ENCODE assay signal across 8 mouse cellular contexts in the genomic region with DNA sequence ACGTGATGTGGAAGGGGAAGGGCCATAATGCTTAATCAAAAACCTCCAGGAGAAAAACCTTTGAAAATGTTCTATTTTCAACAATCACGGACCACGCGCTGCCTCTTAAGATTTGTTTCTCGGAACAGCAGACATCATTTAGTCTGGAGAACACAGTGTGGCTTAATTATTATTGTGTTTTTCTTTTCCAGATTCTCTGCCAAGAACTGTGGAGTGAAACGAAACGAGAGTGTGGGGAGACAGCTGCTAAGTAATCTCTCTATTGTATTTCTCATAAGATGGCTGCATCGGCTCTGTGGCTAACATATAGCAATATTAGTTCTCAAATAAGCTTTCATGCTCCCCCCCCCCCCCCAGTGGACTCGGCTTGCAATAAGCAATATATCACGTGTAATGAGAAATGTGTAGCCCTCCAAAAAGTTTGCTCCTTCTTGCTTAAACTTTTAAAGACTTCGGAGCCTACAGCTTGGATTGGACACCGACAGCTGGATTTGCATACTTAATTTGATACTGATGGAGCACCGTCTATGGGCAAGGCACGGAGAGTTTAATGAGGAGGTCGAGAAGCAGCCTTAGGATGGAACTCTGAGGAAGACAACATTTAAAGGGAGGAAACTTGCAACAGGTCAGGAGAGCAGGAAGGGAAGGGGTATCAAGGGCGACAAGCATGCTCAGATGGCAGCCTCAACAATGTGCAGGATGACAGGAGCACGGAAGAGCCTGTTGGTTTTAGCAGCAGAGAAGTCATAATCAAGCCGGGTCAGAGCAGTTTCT.
DNase-seq lines count a peak whose midpoint lies in the region; ATAC-seq and TF ChIP-seq lines count a peak whose summit lies in the region.

No protein-coding gene starts in this region.

- 51% methylated on average over 18 of the region's 18 CpGs for WGBS in kidney, embryonic 14.5 days
- 33% methylated on average over 18 of the region's 18 CpGs for WGBS in embryonic facial prominence, embryonic 15.5 days
- 24% methylated on average over 18 of the region's 18 CpGs for WGBS in hindbrain, postnatal 0 days
- 64% methylated on average over 18 of the region's 18 CpGs for WGBS in neural tube, embryonic 12.5 days
- 76% methylated on average over 18 of the region's 18 CpGs for WGBS in liver, postnatal 0 days (ENCODE audit: insufficient replicate concordance)

- no peak overlapping the region; the same call in 1 of the 2 replicates for H3K4me2 ChIP-seq in kidney, embryonic 14.5 days (replicated peaks; ENCODE audit: low read depth, low read length)
- H3K4me2 ChIP-seq in embryonic facial prominence, embryonic 15.5 days (replicated peaks): peak overlapping the region; percentile 34
- peak overlapping the region; percentile 36 for H3K4me2 ChIP-seq in hindbrain, postnatal 0 days (ENCODE audit: low read depth, low read length)
- peak overlapping the region; percentile 42 for H3K4me2 ChIP-seq in neural tube, embryonic 12.5 days (replicated peaks)
- no peak overlapping the region for H3K4me2 ChIP-seq in liver, postnatal 0 days (ENCODE audit: low read depth, low read length)

- H3K9me3 ChIP-seq in kidney, embryonic 14.5 days (ENCODE audit: control insufficient read depth, low read length): no peaks in the 10 kb centered on the region
- no peaks in the 10 kb centered on the region for H3K9me3 ChIP-seq in embryonic facial prominence, embryonic 15.5 days (replicated peaks)
- H3K9me3 ChIP-seq in hindbrain, postnatal 0 days (ENCODE audit: low read length): no peaks in the 10 kb centered on the region
- H3K9me3 ChIP-seq in neural tube, embryonic 12.5 days: no peaks in the 10 kb centered on the region
- H3K9me3 ChIP-seq in liver, postnatal 0 days (ENCODE audit: low read length): no peaks in the 10 kb centered on the region

- no peak for DNase-seq in kidney, postnatal 25 days
- DNase-seq in hindbrain, postnatal 0 days (ENCODE audit: low spot score): peak; percentile 20
- DNase-seq in adrenal gland, postnatal 36 days: no peak
- no peak for DNase-seq in embryo, embryonic 10.5 days (ENCODE audit: low spot score)
- DNase-seq in liver, postnatal 0 days: no peak

- H3K4me3 ChIP-seq in kidney, embryonic 14.5 days (ENCODE audit: low read length): no peak overlapping the region
- peak overlapping the region; percentile 10; the same call in 1 of the 2 replicates for H3K4me3 ChIP-seq in embryonic facial prominence, embryonic 15.5 days (replicated peaks)
- H3K4me3 ChIP-seq in hindbrain, postnatal 0 days (ENCODE audit: low read length): no peak overlapping the region
- no peak overlapping the region for H3K4me3 ChIP-seq in neural tube, embryonic 12.5 days
- no peak overlapping the region for H3K4me3 ChIP-seq in liver, postnatal 0 days (ENCODE audit: low read depth, low read length)

- no peak for TF ChIP-seq EP300 in liver, postnatal 0 days (IDR thresholded peaks at IDR 0.05; ENCODE audit: low read depth)

- no peaks in the 10 kb centered on the region for H3K36me3 ChIP-seq in kidney, embryonic 14.5 days (ENCODE audit: control insufficient read depth, insufficient read depth, low read length)
- H3K36me3 ChIP-seq in embryonic facial prominence, embryonic 15.5 days: no peaks in the 10 kb centered on the region
- H3K36me3 ChIP-seq in hindbrain, postnatal 0 days (ENCODE audit: insufficient read depth, low read length): no peaks in the 10 kb centered on the region
- no peaks in the 10 kb centered on the region for H3K36me3 ChIP-seq in neural tube, embryonic 12.5 days
- H3K36me3 ChIP-seq in liver, postnatal 0 days (replicated peaks; ENCODE audit: insufficient read depth, low read length): no peaks in the 10 kb centered on the region

- no peak overlapping the region for H3K27ac ChIP-seq in kidney, embryonic 14.5 days (ENCODE audit: low read depth, low read length)
- 0 out of 2 replicates have a peak overlapping the region, but pooled peaks have one; percentile 34 for H3K27ac ChIP-seq in embryonic facial prominence, embryonic 15.5 days (replicated peaks)
- peak overlapping the region; percentile 65; the same call in 1 of the 2 replicates for H3K27ac ChIP-seq in hindbrain, postnatal 0 days
- no peak overlapping the region for H3K27ac ChIP-seq in neural tube, embryonic 12.5 days
- no peak overlapping the region for H3K27ac ChIP-seq in liver, postnatal 0 days (ENCODE audit: low read depth)

- no peak overlapping the region for H3K9ac ChIP-seq in kidney, embryonic 14.5 days (ENCODE audit: low read depth, low read length)
- no peak overlapping the region for H3K9ac ChIP-seq in embryonic facial prominence, embryonic 15.5 days
- no peak overlapping the region for H3K9ac ChIP-seq in hindbrain, postnatal 0 days (replicated peaks; ENCODE audit: low read length)
- no peak overlapping the region for H3K9ac ChIP-seq in neural tube, embryonic 12.5 days
- no peak overlapping the region for H3K9ac ChIP-seq in liver, postnatal 0 days (replicated peaks)

- TF ChIP-seq CTCF in hindbrain, postnatal 0 days (IDR thresholded peaks at IDR 0.05; ENCODE audit: low read depth): no peak
- TF ChIP-seq CTCF in liver, postnatal 0 days (IDR thresholded peaks at IDR 0.05; ENCODE audit: low read depth): no peak

- no peaks in the 10 kb centered on the region for H3K4me1 ChIP-seq in kidney, embryonic 14.5 days (ENCODE audit: control insufficient read depth, insufficient read depth, low read length)
- H3K4me1 ChIP-seq in embryonic facial prominence, embryonic 15.5 days: peaks cover 20% of the 10 kb centered on the region
- peaks cover 11% of the 10 kb centered on the region for H3K4me1 ChIP-seq in hindbrain, postnatal 0 days (ENCODE audit: insufficient read depth, low read length)
- H3K4me1 ChIP-seq in neural tube, embryonic 12.5 days: 0 out of 2 replicates have a peak, but pooled peaks cover 13% of the 10 kb centered on the region
- no peaks in the 10 kb centered on the region for H3K4me1 ChIP-seq in liver, postnatal 0 days (ENCODE audit: insufficient read depth)

- H3K27me3 ChIP-seq in kidney, embryonic 14.5 days (ENCODE audit: control insufficient read depth, insufficient read depth, low read length): no peaks in the 10 kb centered on the region
- no peaks in the 10 kb centered on the region for H3K27me3 ChIP-seq in embryonic facial prominence, embryonic 15.5 days
- no peaks in the 10 kb centered on the region for H3K27me3 ChIP-seq in hindbrain, postnatal 0 days (ENCODE audit: insufficient read depth, low read length)
- no peaks in the 10 kb centered on the region for H3K27me3 ChIP-seq in neural tube, embryonic 12.5 days (replicated peaks)
- no peaks in the 10 kb centered on the region for H3K27me3 ChIP-seq in liver, postnatal 0 days (ENCODE audit: insufficient read depth, low read length)

- peak; percentile 49 for ATAC-seq in kidney, embryonic 14.5 days (ENCODE audit: low FRiP score, low TSS enrichment)
- ATAC-seq in embryonic facial prominence, embryonic 15.5 days (ENCODE audit: insufficient number of reproducible peaks, low FRiP score, low TSS enrichment, low read depth): no peak
- ATAC-seq in hindbrain, postnatal 0 days: no peak; the same call in 1 of the 2 replicates
- ATAC-seq in neural tube, embryonic 12.5 days (ENCODE audit: low FRiP score, low read depth): peak; percentile 27
- ATAC-seq in liver, postnatal 0 days: no peak

Comparison
In these comparisons a context has a peak if more than half of its experiments do, and no peak if none do; other contexts are left out.
1. ATAC-seq: peak in kidney, embryonic 14.5 days (single experiment) and neural tube, embryonic 12.5 days (single experiment); none in embryonic facial prominence, embryonic 15.5 days (single experiment), hindbrain, postnatal 0 days (single experiment) and liver, postnatal 0 days (single experiment).
2. H3K27ac ChIP-seq: peak in embryonic facial prominence, embryonic 15.5 days (single experiment) and hindbrain, postnatal 0 days (single experiment); none in kidney, embryonic 14.5 days (single experiment), neural tube, embryonic 12.5 days (single experiment) and liver, postnatal 0 days (single experiment).
3. H3K4me2 ChIP-seq: peak in embryonic facial prominence, embryonic 15.5 days (single experiment), hindbrain, postnatal 0 days (single experiment) and neural tube, embryonic 12.5 days (single experiment); none in kidney, embryonic 14.5 days (single experiment) and liver, postnatal 0 days (single experiment).